Mouse (Mus musculus) forebrain, embryonic 12.5 days (tissue): Measurements from ENCODE around the gene Gm49373. TPM values are rescaled to one million over a fixed set of nuclear protein-coding genes. Genes with fewer than 3 reads are reported as not detected.
"Not testable (repeated sequence)": the region's sequence is repeated elsewhere in the genome, so short reads cannot be mapped to it uniquely, and the experiment has no call there.

Experiments used
- ATAC-seq: fragments of 200-750 bp; cut with Nextera tagmentation; 2 replicates; pipeline ENCODE4 v1.8.0; 2017; ENCODE audit warnings: moderate TSS enrichment; ENCODE audit not compliant: low FRiP score
- H3K27ac ChIP-seq: fragments of 300-500 bp; sonication (generic); 2 replicates; pipeline ENCODE4 v1.5.1; 2016; ENCODE audit warnings: mild to moderate bottlenecking
- H3K27me3 ChIP-seq: fragments of 300-500 bp; sonication (generic); 2 replicates; pipeline ENCODE4 v1.6.1; 2016; ENCODE audit warnings: mild to moderate bottlenecking
- H3K36me3 ChIP-seq: fragments of 300-500 bp; sonication (generic); replicated peaks from 2 replicates; pipeline ENCODE4 v1.6.1; 2016; ENCODE audit warnings: mild to moderate bottlenecking
- H3K4me1 ChIP-seq: fragments of 300-500 bp; sonication (generic); 2 replicates; pipeline ENCODE4 v1.6.1; 2016
- H3K4me2 ChIP-seq: fragments of 300-500 bp; sonication (generic); 2 replicates; pipeline ENCODE4 v1.6.1; 2016; ENCODE audit warnings: mild to moderate bottlenecking, moderate library complexity
- H3K4me3 ChIP-seq: fragments of 300-500 bp; sonication (generic); replicated peaks from 2 replicates; pipeline ENCODE4 v1.5.1; 2016; ENCODE audit warnings: mild to moderate bottlenecking
- H3K9ac ChIP-seq: fragments of 300-500 bp; sonication (generic); 2 replicates; pipeline ENCODE4 v1.6.1; 2016; ENCODE audit warnings: mild to moderate bottlenecking
- H3K9me3 ChIP-seq: fragments of 300-500 bp; sonication (generic); 2 replicates; pipeline ENCODE4 v1.6.1; 2016
- WGBS: fragments of 180-500 bp; shearing (Covaris S2); methylation state at CpG from one replicate; pipeline ENCODE4 v1.1.7; 2016; 5-methylcytosine and 5-hydroxymethylcytosine counted together
- polyA plus RNA-seq: library from polyadenylated mRNA; unstranded; fragments of >200 nt; fragmentation: Nextera tagmentation; extraction: Ambion mirVana; gene quantifications from 2 replicates; pipeline ENCODE4 v1.2.1, GENCODE M21; 2016

Gene Gm49373
- polyA plus RNA-seq, 1 experiment from 2014 or later: 2.2 TPM

DNA sequence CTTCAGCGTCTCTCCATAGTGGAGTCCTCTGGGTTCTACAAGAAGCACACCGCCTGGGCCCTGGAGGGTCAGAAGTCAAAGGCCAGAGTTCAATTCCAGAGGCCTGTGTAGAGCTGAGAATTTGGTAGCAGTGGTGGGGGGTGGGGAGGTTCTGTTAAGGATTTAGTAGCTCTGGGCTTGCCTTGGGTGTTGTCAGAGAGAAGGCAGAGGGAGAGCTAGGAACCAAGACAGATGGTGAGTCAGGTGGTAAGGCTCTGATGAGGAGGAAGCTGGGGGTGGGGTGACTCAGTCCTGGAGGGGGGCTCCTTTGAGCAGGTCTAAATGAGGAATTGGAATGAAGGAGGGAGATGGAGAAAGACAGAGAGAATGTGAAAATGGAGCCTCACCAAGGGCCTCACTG, 10.0 kb downstream of the Gm49373 start:
- no peak overlapping the region for H3K9ac ChIP-seq
- 81% methylated on average over 2 of the region's 2 CpGs for WGBS
- H3K9me3 ChIP-seq: no peaks in the 10 kb centered on the region
- no peak overlapping the region for H3K4me2 ChIP-seq
- no peak for ATAC-seq
- H3K27me3 ChIP-seq: no peaks in the 10 kb centered on the region
- no peak overlapping the region for H3K27ac ChIP-seq
- H3K4me3 ChIP-seq: no peak overlapping the region
- H3K4me1 ChIP-seq: no peaks in the 10 kb centered on the region
- peaks cover 44% of the 10 kb centered on the region for H3K36me3 ChIP-seq

DNA sequence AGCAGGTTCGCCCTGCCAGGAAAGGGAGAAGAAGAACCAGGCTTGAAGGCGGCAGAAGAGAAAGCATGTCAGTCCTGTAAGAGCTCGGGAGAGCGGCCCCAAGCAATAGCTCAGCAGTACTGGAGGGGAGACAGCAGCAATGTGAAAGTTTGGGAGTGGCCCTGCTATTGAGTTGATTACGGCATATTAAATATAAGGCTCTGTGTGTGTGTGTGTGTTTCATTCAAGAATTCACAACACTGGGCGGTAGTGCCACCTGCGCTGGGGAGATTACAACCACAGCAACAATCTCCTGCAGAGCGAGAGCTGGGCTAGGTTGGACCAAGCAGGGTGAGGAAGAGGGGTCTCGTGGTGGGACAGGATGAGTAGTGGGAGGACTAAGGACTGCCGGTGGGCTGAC, 21.3 kb downstream of the Gm49373 start:
- Histone ChIP-seq H3K9ac (no peak overlapping the region), H3K4me1 (no peaks in the 10 kb centered on the region), H3K4me2 (no peak overlapping the region), H3K4me3 (no peak overlapping the region), H3K27ac (no peak overlapping the region), H3K9me3 (no peaks in the 10 kb centered on the region), H3K36me3 (no peaks in the 10 kb centered on the region), H3K27me3 (peaks cover 15% of the 10 kb centered on the region)
- ATAC-seq: no peak
- WGBS: 67% methylated on average over 10 of the region's 10 CpGs

DNA sequence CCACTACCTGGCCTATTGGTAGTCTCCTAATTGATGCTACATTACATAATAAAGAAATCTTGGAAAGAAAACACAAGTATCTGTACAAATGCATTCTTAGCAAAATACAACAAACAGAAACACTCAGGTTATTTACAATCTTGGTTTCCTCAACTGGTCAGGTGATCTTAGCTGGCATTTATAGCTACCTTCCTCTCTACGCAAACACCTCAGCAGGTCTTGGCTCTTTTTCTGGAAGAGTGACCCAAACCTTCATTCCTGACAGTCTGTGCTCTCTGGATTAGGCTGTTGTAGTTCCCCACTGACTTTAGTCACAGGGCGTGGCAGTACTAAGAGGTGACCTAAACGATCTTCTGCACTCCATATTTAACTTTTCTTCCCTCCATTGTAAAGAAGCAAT, 27.7 kb downstream of the Gm49373 start:
- Histone ChIP-seq H3K4me1 (no peaks in the 10 kb centered on the region), H3K9me3 (no peaks in the 10 kb centered on the region), H3K4me3 (no peak overlapping the region), H3K27ac (no peak overlapping the region), H3K36me3 (no peaks in the 10 kb centered on the region), H3K27me3 (peaks cover 25% of the 10 kb centered on the region), H3K4me2 (no peak overlapping the region), H3K9ac (no peak overlapping the region)
- ATAC-seq: no peak
- whole genome bisulfite sequencing: 89% methylated on average over 3 of the region's 3 CpGs

DNA sequence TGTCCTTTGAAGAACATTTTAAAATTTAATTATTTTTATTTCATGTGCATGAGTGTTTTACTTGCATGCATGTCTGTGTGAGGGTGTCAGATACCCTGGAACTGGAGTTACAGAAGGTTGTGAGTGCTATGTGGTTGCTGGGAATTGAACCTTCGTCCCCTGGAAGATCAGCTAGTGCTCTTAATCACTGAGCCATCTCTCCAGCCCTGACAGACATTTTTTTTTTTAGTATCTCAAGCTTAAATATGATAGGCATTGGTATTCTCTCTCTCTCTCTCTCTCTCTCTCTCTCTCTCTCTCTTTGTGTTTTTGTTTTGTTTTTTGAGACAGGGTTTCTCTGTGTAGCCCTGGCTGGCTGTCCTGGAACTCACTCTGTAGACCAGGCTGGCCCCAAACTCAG, 28.1 kb downstream of the Gm49373 start:
- not testable (repeated sequence) for H3K4me3 ChIP-seq, H3K27ac ChIP-seq, H3K36me3 ChIP-seq, ATAC-seq, H3K9ac ChIP-seq, H3K4me1 ChIP-seq, H3K4me2 ChIP-seq, H3K9me3 ChIP-seq
- H3K27me3 ChIP-seq: peaks cover 30% of the 10 kb centered on the region
- 56% methylated on average over 1 of the region's 1 CpGs for WGBS

DNA sequence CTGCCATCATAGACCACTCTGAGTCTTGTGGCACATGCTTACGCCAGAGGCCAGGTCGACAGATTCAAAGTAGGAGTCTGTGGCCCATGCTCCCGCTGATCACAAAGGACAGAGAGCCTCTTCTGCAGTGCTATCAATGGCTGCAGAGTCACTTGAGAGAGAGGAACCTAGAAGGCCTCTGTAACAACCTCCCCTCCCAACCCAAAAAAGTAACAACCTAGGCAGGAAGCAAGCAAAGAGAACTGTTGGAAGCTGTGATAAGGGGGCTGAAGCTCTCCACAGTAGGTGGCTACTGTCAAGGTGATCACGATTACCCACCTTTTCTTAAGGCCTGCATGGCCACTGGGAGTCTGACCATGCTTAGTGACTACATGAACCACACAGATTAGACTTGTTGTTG, 29.3 kb downstream of the Gm49373 start:
- peaks cover 42% of the 10 kb centered on the region for H3K27me3 ChIP-seq
- H3K9me3 ChIP-seq: no peaks in the 10 kb centered on the region; the same call in 1 of the 2 replicates
- H3K36me3 ChIP-seq: no peaks in the 10 kb centered on the region
- H3K9ac ChIP-seq: no peak overlapping the region
- no peak overlapping the region for H3K27ac ChIP-seq
- ATAC-seq: no peak
- no peaks in the 10 kb centered on the region for H3K4me1 ChIP-seq
- H3K4me2 ChIP-seq: no peak overlapping the region
- no peak overlapping the region for H3K4me3 ChIP-seq
- WGBS: 90% methylated on average over 4 of the region's 4 CpGs

DNA sequence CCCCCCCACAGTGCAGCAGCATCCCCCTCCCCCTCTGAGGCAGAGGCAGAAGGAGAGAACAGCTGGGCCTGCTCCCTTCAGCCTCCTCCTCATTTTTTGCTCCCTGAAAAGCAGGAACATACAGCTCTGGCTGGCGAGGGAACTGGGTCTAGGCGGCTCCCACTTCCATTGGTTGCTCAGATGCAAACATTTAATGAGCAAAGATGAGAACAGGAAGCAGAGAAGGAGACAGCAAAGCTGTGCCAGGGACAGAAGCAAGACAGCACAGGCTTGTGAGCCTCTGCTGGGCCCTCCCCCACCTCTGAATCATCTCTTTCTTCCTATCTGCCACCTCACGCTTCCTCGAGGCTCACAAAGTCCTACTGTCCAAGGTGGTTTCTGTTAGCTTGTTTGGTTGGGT, 31.6 kb downstream of the Gm49373 start:
- no peak overlapping the region for H3K4me2 ChIP-seq
- no peak for ATAC-seq
- H3K36me3 ChIP-seq: no peaks in the 10 kb centered on the region
- H3K9me3 ChIP-seq: no peaks in the 10 kb centered on the region; the same call in 1 of the 2 replicates
- peaks cover 14% of the 10 kb centered on the region for H3K4me1 ChIP-seq
- WGBS: 47% methylated on average over 4 of the region's 4 CpGs
- H3K9ac ChIP-seq: no peak overlapping the region
- peaks cover 57% of the 10 kb centered on the region for H3K27me3 ChIP-seq
- H3K27ac ChIP-seq: no peak overlapping the region
- no peak overlapping the region for H3K4me3 ChIP-seq

DNA sequence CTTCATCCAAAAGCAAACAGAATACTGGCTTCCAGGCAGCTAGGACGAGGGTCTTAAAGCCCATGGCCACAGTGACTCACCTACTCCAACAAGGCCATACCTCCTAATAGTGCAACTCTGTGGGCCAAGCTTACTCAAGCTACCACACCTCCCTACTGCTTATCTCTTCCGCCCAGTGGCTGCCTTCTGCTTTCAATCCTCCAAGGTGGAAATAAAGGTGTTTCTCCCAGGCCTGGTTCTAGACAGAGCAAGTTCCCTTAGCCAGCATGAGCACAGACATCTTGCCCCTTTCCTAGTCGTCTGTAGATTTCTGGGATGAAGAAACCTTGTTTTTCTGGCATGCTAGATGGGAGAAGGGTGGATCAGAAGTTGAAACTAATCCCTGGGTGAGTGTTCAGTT, 33.1 kb downstream of the Gm49373 start:
- Histone ChIP-seq H3K9me3 (no peaks in the 10 kb centered on the region; the same call in 1 of the 2 replicates), H3K36me3 (no peaks in the 10 kb centered on the region), H3K4me2 (no peak overlapping the region), H3K27ac (no peak overlapping the region), H3K9ac (no peak overlapping the region), H3K4me1 (peaks cover 16% of the 10 kb centered on the region), H3K4me3 (no peak overlapping the region), H3K27me3 (peaks cover 70% of the 10 kb centered on the region)
- WGBS: 79% methylated on average over 3 of the region's 3 CpGs
- ATAC-seq: no peak

DNA sequence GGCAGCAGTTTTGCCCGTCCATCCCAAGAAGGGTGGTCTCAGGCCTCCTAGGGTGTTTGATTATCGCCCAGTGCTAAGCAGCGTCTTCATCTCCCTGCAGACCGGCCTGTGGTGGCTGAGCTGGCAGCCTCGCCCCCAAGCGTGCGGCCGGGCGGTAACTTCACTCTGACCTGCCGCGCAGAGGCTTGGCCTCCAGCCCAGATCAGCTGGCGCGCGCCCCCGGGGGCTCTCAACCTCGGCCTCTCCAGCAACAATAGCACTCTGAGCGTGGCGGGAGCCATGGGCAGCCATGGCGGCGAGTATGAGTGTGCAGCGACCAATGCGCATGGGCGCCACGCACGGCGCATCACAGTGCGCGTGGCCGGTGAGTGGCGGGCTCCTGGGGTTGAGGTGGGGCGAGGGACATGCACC, 35.4 kb downstream of the Gm49373 start:
- H3K4me3 ChIP-seq: peak overlapping the region; percentile 37
- H3K9ac ChIP-seq: peak overlapping the region; percentile 25; the same call in 1 of the 2 replicates
- H3K9me3 ChIP-seq: no peaks in the 10 kb centered on the region; the same call in 1 of the 2 replicates
- H3K4me1 ChIP-seq: peaks cover 29% of the 10 kb centered on the region
- no peaks in the 10 kb centered on the region for H3K36me3 ChIP-seq
- peaks cover 93% of the 10 kb centered on the region for H3K27me3 ChIP-seq
- ATAC-seq: peak; percentile 30; the same call in 1 of the 2 replicates
- 1% methylated on average over 31 of the region's 31 CpGs for WGBS
- H3K4me2 ChIP-seq: peak overlapping the region; percentile 53
- H3K27ac ChIP-seq: no peak overlapping the region

DNA sequence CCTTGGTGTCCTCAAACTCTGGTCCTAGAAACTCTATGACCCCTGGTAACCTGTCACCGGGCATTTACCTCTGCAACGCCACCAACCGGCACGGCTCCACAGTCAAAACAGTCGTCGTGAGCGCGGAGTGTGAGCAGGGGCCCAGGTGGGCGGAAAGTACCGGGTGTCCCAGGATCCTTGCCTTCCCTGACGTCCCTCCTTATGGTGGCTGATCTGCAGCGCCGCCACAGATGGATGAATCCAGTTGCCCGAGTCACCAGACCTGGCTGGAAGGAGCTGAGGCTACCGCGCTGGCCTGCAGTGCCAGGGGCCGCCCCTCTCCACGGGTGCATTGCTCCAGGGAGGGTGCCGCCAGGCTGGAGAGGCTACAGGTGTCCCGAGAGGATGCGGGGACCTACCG, 36.2 kb downstream of the Gm49373 start:
- ATAC-seq: no peak
- no peak overlapping the region for H3K9ac ChIP-seq
- peak overlapping the region; percentile 37 for H3K4me3 ChIP-seq
- under 1% methylated on average over 22 of the region's 22 CpGs for WGBS
- peaks cover 36% of the 10 kb centered on the region for H3K4me1 ChIP-seq
- H3K4me2 ChIP-seq: peak overlapping the region; percentile 53
- H3K36me3 ChIP-seq: no peaks in the 10 kb centered on the region
- no peaks in the 10 kb centered on the region; the same call in 1 of the 2 replicates for H3K9me3 ChIP-seq
- no peak overlapping the region for H3K27ac ChIP-seq
- H3K27me3 ChIP-seq: peaks cover 97% of the 10 kb centered on the region

DNA sequence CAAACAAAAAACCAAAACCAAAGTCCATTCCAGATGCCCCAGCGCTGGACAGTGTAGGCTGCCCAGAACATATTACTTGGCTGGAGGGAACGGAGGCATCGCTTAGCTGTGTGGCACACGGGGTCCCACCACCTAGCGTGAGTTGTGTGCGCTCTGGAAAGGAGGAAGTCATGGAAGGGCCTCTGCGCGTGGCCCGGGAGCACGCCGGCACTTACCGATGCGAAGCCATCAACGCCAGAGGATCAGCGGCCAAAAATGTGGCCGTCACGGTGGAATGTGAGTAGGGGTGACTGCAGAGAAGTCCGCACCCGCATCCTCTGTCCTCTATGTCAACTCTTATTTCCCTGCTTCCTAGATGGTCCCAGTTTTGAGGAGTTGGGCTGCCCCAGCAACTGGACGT, 36.7 kb downstream of the Gm49373 start:
- peak overlapping the region; percentile 2; the same call in 1 of the 2 replicates for H3K4me3 ChIP-seq

DNA sequence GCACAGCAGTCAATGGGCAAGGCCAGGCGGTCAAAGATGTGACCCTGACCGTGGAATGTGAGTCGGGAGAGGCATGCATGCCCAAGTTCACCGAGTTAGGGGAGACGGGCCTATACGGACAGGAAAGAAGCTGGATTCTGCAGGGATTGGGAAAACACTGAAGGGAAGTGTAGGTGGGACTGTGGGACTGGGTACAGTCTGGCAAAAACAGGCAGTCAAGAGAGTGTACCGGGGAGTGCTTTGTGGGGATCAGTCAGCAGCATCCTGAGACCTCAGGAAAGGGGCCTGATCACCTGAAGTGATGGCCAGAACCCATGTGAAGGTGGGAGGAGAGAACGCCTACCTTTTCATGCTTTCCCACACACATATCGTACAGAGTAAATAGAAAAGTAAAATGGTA, 37.3 kb downstream of the Gm49373 start:
- Histone ChIP-seq H3K27ac (no peak overlapping the region), H3K4me2 (no peak overlapping the region), H3K36me3 (no peaks in the 10 kb centered on the region), H3K4me1 (peaks cover 47% of the 10 kb centered on the region), H3K9me3 (no peaks in the 10 kb centered on the region; the same call in 1 of the 2 replicates), H3K27me3 (peaks cover 99% of the 10 kb centered on the region), H3K9ac (no peak overlapping the region), H3K4me3 (no peak overlapping the region)
- ATAC-seq: no peak
- WGBS: 17% methylated on average over 9 of the region's 9 CpGs

More for the DNA sequence above, 36.7 kb downstream of the Gm49373 start:
- Histone ChIP-seq H3K9ac (no peak overlapping the region), H3K36me3 (no peaks in the 10 kb centered on the region), H3K9me3 (no peaks in the 10 kb centered on the region; the same call in 1 of the 2 replicates), H3K4me1 (peaks cover 41% of the 10 kb centered on the region), H3K27ac (no peak overlapping the region), H3K4me2 (no peak overlapping the region), H3K27me3 (peaks cover 99% of the 10 kb centered on the region)
- WGBS: 7% methylated on average over 20 of the region's 20 CpGs
- no peak for ATAC-seq

DNA sequence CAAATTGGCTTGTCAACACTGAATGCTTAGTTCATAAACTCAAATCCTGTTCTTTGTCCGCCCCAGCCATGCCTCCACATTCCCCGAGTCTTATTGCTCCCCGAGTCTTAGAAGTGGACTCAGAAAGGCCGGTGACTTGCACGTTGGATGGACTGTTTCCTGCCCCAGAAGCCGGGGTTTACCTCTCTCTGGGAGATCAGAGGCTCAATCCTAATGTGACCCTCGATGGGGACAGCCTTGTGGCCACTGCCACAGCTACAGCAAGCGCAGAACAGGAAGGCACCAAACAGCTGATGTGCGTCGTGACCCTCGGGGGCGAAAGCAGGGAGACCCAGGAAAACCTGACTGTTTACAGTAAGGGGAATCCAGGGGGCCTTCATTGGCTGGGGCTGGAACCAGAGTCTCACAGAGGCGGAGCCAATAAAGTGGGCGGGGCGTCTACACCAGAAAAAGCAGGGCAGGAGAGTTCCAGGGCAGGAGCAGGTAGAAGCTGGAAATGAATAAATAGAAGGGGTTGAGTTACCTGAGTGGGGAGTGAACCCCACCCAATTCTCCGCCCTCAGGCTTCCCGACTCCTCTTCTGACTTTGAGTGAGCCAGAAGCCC, 38.3 kb downstream of the Gm49373 start:
- 3% methylated on average over 17 of the region's 17 CpGs for WGBS
- Histone ChIP-seq H3K9me3 (no peaks in the 10 kb centered on the region; the same call in 1 of the 2 replicates), H3K4me2 (no peak overlapping the region), H3K4me3 (0 out of 2 replicates have a peak overlapping the region, but pooled peaks have one; percentile 7), H3K27ac (no peak overlapping the region), H3K36me3 (no peaks in the 10 kb centered on the region), H3K4me1 (peaks cover 57% of the 10 kb centered on the region), H3K9ac (no peak overlapping the region), H3K27me3 (peaks cover 99% of the 10 kb centered on the region)
- ATAC-seq: no peak

DNA sequence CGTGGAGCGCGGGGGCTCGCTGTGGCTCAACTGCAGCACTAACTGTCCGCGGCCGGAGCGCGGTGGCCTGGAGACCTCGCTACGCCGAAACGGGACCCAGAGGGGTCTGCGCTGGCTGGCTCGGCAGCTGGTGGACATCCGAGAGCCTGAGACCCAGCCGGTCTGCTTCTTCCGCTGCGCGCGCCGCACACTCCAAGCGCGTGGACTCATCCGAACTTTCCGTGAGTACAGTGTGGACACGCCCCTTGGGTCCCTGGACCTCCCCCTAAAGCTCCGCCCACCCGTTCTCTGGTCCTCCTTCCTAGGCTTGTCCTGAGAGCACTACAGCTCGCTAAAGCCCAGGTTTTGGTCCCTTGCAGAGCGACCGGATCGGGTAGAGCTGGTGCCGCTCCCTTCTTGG, 39.8 kb downstream of the Gm49373 start:
- no peaks in the 10 kb centered on the region for H3K36me3 ChIP-seq
- peaks cover 62% of the 10 kb centered on the region for H3K4me1 ChIP-seq
- ATAC-seq: peak; percentile 61
- H3K27me3 ChIP-seq: peaks cover 99% of the 10 kb centered on the region
- peak overlapping the region; percentile 38; the same call in 1 of the 2 replicates for H3K9ac ChIP-seq
- H3K4me2 ChIP-seq: peak overlapping the region; percentile 87
- H3K4me3 ChIP-seq: peak overlapping the region; percentile 46
- no peak overlapping the region for H3K27ac ChIP-seq
- under 1% methylated on average over 34 of the region's 34 CpGs for WGBS
- H3K9me3 ChIP-seq: no peaks in the 10 kb centered on the region
